Mouse (Mus musculus) large intestine, adult 2 months (tissue): ENCODE results near the gene Igsf21. TPM values are rescaled to one million over a fixed set of nuclear protein-coding genes. Genes with fewer than 3 reads are reported as not detected.

Experiments
- DNase-seq: peaks from one replicate; pipeline ENCODE4 v3.0.0-alpha.2; 2012; ENCODE audit warnings: low read depth, low spot score
- WGBS: fragments of 180-500 bp; shearing (Covaris S2); methylation state at CpG from one replicate; pipeline ENCODE4 v1.1.7; 2018; 5-methylcytosine and 5-hydroxymethylcytosine counted together
- polyA plus RNA-seq: library from polyadenylated mRNA; depleted of rRNA; stranded (reverse); fragments of >200 nt; gene quantifications from 2 replicates; pipeline ENCODE4 v1.2.3, GENCODE M21; 2012

Gene Igsf21
- polyA plus RNA-seq, 1 experiment: 0.50 TPM

DNA sequence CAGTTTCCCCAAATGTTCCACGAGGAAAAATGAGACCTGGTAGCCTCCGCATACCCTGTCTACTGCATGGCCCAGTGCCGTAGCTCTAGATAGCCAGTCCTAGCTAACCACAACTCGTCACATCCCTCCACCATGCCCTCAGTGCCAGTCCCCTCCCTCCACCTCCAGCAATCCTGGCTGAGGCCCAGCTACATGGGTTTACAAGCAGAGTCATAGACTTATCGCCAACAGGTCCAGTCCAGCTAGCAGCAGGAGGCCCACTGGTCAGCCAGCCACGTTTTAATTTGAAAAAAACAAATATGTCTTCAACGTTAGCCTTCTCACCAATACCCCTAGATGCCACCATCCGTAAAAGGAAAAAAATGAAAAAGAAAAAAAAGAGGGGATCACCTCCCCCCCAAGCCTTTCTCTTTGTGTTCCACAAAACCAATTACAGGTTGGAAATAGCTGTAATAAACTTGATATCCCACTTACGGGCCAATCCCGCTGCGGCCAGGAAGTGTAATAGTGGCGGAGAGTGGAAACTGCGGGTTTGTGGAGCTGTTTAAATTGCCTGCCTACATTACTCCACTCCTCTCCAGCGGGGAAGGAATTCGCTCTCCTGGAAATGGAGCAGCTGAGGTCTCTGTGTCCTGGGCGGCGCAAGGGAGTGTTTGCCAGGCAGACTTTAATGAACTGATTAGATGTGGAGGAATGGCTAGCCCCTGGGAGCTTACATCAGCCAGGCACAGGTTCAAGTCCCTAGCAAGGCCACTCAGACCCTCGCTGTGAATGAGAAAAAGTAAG, 132.7 kb downstream of the Igsf21 start:
- no peak for DNase-seq
- WGBS: 50% methylated on average over 18 of the region's 18 CpGs

- no peak for DNase-seq
- WGBS: 51% methylated on average over 6 of the region's 6 CpGs
These were observed 137.0 kb downstream of the Igsf21 start for GRCm38 (mm10) chr4:140109626-140109948.

GRCm38 (mm10) chr4:140108871-140109625, 137.5 kb downstream of the Igsf21 start:
- WGBS: 6% methylated on average over 32 of the region's 32 CpGs
- no peak for DNase-seq

DNA sequence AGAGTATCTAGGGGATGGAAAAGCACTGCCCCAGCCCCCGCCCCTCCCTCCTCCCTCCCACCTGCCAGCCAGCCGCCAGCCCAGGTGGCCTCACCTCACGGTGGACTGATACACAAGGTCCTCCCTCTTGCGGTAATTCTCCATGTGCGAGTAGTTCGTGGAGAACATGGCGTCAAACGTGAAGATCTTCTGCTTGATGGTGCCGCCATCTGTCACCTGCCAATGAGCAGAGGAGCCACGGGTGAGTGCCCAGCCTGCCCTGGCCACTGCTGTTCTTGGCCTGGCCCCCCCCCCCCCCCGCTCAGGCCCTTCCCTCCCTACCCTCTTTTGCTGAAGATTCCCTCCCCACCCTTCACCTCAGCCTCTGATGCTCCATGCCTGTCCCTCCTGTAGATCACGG, 139.4 kb downstream of the Igsf21 start:
- 65% methylated on average over 12 of the region's 12 CpGs for WGBS
- no peak for DNase-seq

- WGBS: 11% methylated on average over 6 of the region's 6 CpGs
- no peak for DNase-seq
These were observed 141.8 kb downstream of the Igsf21 start for GRCm38 (mm10) chr4:140104795-140105194.

DNA sequence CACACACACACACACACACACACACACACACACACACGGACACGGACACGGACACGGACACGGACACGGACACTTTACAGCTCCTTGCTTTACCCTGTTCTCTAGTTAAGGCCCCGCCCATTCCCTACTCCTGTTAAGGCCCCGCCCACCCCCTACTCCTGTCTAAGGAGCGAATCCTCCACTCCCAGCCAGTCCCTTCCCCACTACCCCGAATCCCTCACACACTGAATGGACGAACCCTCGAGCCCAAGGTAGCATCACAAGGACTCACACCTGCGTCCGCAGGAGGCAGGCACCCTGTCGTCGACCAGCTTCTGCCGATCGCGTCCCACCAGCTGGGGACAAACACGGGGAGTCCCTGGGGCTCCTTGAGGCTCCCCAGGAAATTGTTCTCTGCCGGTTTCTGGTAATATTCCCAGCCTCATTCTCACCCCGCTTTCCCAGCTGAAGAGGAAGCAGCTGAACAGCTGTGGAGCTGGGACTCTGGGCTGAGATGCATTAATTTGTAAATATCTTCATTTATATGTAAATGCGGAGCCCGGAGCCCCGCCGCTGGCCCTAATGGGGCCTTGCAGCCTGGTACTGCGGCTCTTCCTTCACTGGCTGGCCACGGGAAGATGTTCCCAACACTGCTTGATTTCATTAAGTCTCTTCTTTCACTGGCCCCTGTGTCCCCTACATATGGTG, 143.1 kb downstream of the Igsf21 start:
- 4% methylated on average over 28 of the region's 28 CpGs for WGBS
- no peak for DNase-seq

- WGBS: 19% methylated on average over 11 of the region's 11 CpGs
- no peak for DNase-seq
These were observed 143.9 kb downstream of the Igsf21 start for GRCm38 (mm10) chr4:140102581-140103200.

- DNase-seq: no peak
- 52% methylated on average over 5 of the region's 5 CpGs for WGBS
These were observed 145.5 kb downstream of the Igsf21 start for GRCm38 (mm10) chr4:140101106-140101505.

GRCm38 (mm10) chr4:140100141-140100540, 146.4 kb downstream of the Igsf21 start:
- DNase-seq: no peak
- WGBS: 88% methylated on average over 1 of the region's 1 CpGs

- no peak for DNase-seq
- WGBS: 53% methylated on average over 2 of the region's 2 CpGs
These were observed 150.3 kb downstream of the Igsf21 start for GRCm38 (mm10) chr4:140096283-140096682.

DNA sequence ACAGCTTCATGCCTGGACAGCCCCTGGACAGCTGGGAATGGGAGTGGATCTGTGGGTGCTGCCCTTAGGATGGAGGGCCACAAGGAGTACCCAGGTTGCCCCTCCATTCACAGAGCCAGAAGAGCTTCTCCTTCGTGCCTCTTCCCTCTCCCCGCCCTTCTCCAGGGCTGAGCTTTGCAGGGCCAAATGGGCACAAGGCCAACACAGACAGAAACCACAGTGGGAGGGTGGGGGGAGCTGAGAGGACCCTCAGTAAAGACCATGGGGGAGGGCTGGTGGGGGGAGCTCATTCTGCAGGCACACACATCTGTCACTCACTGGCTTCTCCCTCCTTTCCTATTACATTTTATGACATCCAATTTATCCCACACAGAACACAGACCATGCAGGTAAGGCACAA, 151.7 kb downstream of the Igsf21 start:
- WGBS: 47% methylated on average over 2 of the region's 2 CpGs
- DNase-seq: no peak

DNA sequence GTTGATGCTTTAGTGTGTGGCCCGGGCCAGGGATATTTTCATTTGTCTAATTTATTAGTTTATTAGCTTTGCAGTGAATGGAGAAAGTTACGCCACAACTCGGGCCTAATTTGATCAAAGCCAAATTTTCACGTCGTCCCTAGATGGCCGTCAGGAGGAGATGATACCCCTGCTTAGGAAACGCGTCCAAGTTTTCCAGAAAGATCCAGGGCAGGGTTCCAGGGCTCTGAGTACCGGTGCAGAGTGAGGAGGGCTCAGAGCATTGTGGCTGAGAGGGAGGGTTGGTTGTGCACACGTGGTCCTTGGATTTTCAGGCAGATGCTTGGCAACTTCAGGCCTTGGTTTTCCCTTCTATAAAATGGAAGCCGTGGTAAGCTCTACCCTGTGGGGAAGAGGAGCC, 154.2 kb downstream of the Igsf21 start:
- DNase-seq: no peak
- WGBS: 66% methylated on average over 11 of the region's 11 CpGs

GRCm38 (mm10) chr4:140091693-140092092, 154.9 kb downstream of the Igsf21 start:
- WGBS: 57% methylated on average over 3 of the region's 3 CpGs

DNA sequence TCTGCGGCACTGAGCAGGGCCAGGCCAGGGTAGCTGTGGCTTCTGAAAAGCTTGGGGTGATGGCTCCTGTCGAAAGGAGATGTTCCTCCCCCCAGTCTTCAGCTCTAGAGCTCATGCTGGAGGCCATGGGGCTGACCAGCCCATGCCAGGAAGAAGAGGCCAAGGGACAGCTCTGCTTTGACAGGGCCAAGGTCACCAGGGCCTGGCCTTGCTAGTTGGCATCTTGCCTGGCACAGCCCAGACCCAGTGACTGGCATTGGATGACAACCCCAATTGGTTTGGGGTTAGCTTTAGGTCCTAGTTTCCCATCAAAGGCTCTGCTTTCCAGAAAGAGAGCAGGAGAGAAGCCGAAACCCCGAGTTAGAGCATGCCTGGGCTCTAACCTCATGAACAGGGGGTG, 156.9 kb downstream of the Igsf21 start:
- WGBS: 82% methylated on average over 4 of the region's 4 CpGs
- DNase-seq: no peak

More at GRCm38 (mm10) chr4:140091693-140092092, 154.9 kb downstream of the Igsf21 start:
- no peak for DNase-seq

DNA sequence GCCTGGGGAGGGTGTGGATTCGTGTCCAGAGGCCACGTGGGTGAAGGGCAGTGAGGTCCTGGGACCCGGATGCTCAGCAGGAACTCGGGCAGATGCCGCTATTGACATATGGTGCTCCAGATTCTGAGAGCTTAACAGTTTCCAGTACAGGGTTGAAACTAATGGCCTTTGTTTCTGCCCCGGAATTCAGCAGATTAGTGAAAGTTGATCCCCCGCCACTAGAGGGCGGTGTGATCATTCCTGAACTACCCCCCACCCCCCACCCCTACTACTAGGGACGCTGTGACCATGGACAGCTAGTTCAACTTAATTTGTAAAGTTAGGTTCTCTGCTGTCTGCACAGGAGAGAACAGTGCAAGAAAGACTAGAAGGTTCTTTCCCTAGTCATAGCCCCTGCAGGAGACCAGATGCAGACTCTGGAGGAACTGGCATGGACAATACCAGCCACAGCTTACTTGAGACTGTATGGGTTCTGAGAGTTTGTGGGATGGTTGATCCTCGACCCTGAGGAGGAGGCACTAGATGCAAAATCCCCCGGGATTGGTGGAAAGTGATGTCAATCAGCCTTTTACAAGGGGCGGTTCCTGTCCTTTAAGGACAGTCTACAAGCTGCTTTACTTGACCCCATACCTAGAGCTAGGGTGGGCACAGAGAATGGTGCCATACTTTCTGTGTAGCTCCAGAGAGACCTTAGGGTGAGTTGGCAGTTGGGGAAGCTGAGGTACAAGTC, 157.7 kb downstream of the Igsf21 start:
- no peak for DNase-seq
- WGBS: 68% methylated on average over 12 of the region's 12 CpGs

DNA sequence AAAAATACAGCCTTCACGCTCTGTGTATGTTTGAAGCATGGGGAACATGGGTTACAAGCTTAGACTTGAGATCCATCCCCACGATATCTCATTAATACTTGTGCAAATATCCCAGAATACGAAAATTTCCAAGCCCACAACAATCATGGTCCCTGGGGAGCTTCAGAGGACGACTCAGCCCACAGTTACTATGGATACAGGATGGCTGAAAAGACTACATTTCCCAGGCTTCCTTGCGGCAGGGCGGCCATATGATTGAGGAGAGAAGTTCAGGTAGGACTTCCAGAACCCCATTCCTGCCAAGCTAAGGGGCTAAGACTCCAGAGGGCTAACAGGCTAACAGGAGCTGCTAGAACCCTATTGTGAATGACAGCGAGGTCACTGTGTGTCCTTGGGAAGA, 160.4 kb downstream of the Igsf21 start:
- 64% methylated on average over 7 of the region's 7 CpGs for WGBS
- DNase-seq: no peak

DNA sequence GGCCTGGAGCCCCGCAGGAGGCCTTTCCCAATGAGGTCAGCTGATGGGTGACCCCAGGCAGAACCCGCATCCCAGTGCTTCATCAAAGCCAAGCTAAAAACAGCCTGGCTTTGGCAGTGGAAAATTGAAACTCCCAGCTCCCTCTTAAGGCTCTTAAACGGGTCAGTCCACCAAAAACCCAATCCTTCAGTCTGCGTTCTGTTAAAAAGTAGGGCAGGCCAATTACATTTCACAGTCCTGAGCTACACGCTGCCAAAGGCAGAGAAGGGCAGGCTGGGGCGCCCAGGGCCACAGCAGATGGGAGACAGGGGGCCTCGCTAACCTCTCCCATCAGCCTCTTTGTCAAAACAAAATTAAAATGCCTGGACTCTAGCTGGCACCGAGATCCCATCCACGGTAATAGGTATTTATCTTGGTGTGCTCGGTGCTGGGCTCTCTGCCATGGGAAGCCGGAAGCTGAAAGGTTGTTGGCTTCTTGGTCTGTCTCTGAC, 162.0 kb downstream of the Igsf21 start:
- 28% methylated on average over 11 of the region's 11 CpGs for WGBS

DNA sequence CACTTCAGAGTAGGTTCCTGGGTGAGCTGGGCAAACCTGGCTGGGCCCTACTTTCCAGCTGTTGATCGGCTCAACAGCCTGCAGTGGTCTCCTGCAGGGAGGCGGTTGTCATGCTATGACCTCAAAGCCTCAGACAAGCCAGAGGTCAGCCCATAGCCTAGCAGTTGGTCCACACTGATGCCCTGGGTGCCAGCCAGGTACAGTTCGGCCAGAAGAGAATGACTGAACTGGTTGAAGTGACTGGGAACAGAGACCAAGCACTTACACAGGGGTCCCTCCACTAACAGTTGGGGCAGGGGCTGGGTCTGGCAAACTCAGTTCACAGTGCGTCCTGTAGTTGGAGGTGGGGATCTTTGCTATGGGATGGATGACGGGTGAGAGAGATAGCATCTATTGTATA, 162.5 kb downstream of the Igsf21 start:
- no peak for DNase-seq
- WGBS: 82% methylated on average over 5 of the region's 5 CpGs

More for the DNA sequence above, 162.0 kb downstream of the Igsf21 start:
- peak; percentile 10 for DNase-seq

DNA sequence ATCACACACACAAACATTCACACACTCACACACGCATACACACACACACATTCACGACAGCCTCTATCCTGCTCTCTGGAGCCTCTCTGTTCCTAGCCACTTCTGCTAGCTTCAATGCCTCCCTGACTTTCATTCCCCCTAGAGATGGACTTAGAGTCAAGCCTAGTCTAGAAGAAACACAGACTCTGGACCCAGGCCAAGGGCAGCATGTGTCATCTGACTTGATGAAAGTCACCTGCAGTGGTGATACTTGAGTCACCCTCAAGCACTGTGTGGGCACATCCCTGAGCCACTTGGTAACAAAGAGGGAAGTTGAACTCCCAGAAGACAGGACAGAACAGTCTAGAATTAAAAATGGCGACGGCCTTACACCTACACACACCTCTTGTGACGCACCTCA, 168.2 kb downstream of the Igsf21 start:
- no peak for DNase-seq
- WGBS: 82% methylated on average over 5 of the region's 5 CpGs
